Mouse (Mus musculus) CH12.LX (cell line): Measurements from ENCODE around the gene Capns1.

Experiments used
- KAT2A ChIP-seq: IDR thresholded peaks from 2 replicates; pipeline ENCODE4 v1.6.1; 2012; ENCODE audit warnings: low read length, improper control_type of control experiment, inconsistent platforms; ENCODE audit not compliant: insufficient replicate concordance
- USF1 ChIP-seq: IDR thresholded peaks from 2 replicates; pipeline ENCODE4 v1.6.1; 2014; ENCODE audit warnings: low read depth, mild to moderate bottlenecking, inconsistent platforms, low read length, improper control_type of control experiment
- ZMIZ1 ChIP-seq: IDR thresholded peaks from 2 replicates; pipeline ENCODE4 v1.6.1; 2012; ENCODE audit warnings: low read depth, mild to moderate bottlenecking, inconsistent platforms, low read length, improper control_type of control experiment

DNA sequence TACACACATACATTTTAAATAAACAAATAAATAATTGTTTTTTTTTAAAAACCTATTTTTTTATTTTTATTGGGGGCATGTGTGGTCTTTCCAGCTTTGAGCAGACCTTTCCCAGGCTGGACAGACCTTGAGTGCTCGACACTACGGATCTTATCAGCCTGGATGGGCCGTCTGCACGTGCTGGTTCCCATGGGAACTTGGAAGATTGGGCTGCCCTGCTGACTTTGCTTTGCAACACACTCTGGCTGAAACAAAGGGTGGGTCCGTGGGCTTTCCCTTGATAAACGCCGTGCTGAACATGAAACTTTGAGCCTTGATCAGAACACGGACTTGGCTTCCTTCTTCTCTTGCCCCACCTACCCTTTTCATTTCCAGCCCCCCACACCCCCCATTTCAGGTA lies 5.8 kb upstream of the Capns1 start:
- TF ChIP-seq USF1 (no peak), KAT2A (no peak), ZMIZ1 (no peak)
